Mouse (Mus musculus) thymus, postnatal 10 days (tissue): ENCODE results near the gene Ocln.

Source experiments
- DNase-seq, 2 experiments: peaks; one replicate each; pipeline ENCODE4 v3.0.0; 2021; ENCODE audit warnings: low spot score in 2 of 2

Ocln gene

GRCm38 (mm10) chr13:100552369-100553041, at the start of gene Ocln:
Gene Ocln (minus strand): TSS chr13:100552718.
- no peak for DNase-seq

GRCm38 (mm10) chr13:100601034-100601433, 48.5 kb upstream of the Ocln start:
- DNase-seq = no peak

- DNase-seq = no peak
Observed at GRCm38 (mm10) chr13:100600317-100600716, 47.8 kb upstream of the Ocln start.

- no peak for DNase-seq
Observed at GRCm38 (mm10) chr13:100597284-100597683, 44.8 kb upstream of the Ocln start.

GRCm38 (mm10) chr13:100595552-100595885, 43.0 kb upstream of the Ocln start:
- DNase-seq = no peak

GRCm38 (mm10) chr13:100594838-100595551, 42.5 kb upstream of the Ocln start:
- DNase-seq = no peak

- no peak for DNase-seq
Observed at GRCm38 (mm10) chr13:100594041-100594792, 41.7 kb upstream of the Ocln start.

- no peak for DNase-seq
Observed at GRCm38 (mm10) chr13:100588646-100589045, 36.1 kb upstream of the Ocln start.

GRCm38 (mm10) chr13:100582144-100582543, 29.6 kb upstream of the Ocln start:
- DNase-seq = no peak

- DNase-seq = no peak
Observed at GRCm38 (mm10) chr13:100581701-100582100, 29.2 kb upstream of the Ocln start.

- no peak for DNase-seq
Observed at GRCm38 (mm10) chr13:100579951-100580350, 27.4 kb upstream of the Ocln start.

- no peak for DNase-seq
Observed at GRCm38 (mm10) chr13:100579220-100579619, 26.7 kb upstream of the Ocln start.

GRCm38 (mm10) chr13:100575950-100576349, 23.4 kb upstream of the Ocln start:
- DNase-seq = no peak

GRCm38 (mm10) chr13:100570713-100571112, 18.2 kb upstream of the Ocln start:
- DNase-seq = no peak

- DNase-seq = no peak
Observed at GRCm38 (mm10) chr13:100568359-100568758, 15.8 kb upstream of the Ocln start.

GRCm38 (mm10) chr13:100559449-100559848, 6.9 kb upstream of the Ocln start:
- DNase-seq = no peak

- DNase-seq = no peak
Observed at GRCm38 (mm10) chr13:100557011-100557410, 4.5 kb upstream of the Ocln start.

- DNase-seq = no peak
Observed at GRCm38 (mm10) chr13:100553042-100553437, 522 bp upstream of the Ocln start.

GRCm38 (mm10) chr13:100552009-100552368, 529 bp downstream of the Ocln start:
- DNase-seq = no peak

GRCm38 (mm10) chr13:100551371-100552008, 1.0 kb downstream of the Ocln start:
- no peak for DNase-seq

- DNase-seq = no peak
Observed at GRCm38 (mm10) chr13:100547269-100547668, 5.2 kb downstream of the Ocln start.

GRCm38 (mm10) chr13:100545510-100545909, 7.0 kb downstream of the Ocln start:
- DNase-seq = no peak
